Mouse (Mus musculus): ENCODE results near the gene Abhd2.

The Abhd2 gene

DNA sequence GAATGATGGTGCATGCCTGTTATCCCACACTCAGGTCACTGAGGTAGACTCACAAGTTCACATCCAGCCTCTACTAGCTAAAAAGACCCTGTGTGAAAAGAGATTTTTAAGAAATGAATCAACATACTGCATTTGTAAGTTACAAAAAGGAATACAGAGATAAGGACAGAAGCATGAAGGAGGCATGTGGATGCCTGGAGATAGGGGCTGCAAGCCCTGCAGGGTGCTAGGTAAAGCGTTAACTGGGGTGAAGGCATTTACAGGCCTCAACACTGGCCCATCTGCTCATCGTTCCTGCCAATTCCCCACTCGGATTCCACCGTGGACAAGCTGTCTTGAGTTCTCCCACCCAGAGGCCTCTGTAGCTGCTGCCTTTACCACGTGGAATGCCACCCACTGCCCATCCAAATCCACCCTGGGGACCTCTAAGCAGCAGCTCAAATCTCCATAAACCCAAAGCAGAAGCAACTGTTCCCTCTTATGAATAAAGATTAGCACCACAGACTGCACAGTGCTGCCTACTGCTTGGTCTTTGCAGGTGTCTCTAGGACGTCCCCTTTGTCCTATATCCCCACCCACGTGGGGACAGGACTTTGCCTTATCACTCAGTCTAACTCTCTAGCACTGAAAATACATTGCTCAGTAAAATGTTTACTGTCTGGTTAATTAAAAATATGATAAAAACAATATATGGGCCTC lies 5.2 kb upstream of the Abhd2 start:
- DNase-seq = peak; percentile 47

DNA sequence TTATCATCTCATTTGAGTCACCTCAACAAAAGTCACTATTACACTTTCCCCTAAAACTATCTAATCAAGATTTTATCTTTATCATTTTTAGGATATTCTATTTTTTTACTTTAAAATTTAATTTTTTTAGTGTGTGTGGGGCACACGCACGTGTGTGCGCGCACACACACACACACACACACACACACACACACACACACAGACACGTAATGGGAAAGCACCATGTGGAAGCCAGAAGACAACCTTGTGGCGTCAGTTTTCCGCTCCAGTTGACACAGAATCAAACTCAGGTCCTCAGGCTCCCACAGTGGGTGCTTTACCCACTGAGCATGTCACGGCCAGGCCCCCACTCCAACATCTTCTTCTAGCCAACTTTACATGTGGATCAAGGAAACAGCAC lies 4.1 kb upstream of the Abhd2 start:
- DNase-seq = no peak

DNA sequence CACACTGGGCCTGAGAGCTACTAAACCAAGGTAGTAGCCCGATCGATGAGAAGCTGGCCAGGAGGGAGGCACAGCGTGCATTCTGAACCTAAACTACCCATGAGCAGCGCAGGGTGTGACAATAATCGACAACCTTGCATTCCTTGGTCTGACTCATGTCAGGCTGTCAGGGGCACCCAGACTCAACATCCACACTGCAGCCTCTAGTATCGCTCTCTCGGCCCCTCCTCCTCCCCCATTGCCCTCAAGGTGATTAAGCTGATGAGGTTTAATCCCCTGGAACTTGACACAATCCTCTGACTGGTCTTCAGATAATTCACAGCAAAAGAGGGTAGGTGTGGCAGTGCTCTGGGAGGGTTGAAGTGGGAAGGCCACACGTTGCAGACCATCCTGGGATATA lies 3.6 kb upstream of the Abhd2 start:
- DNase-seq = peak; percentile 80

DNA sequence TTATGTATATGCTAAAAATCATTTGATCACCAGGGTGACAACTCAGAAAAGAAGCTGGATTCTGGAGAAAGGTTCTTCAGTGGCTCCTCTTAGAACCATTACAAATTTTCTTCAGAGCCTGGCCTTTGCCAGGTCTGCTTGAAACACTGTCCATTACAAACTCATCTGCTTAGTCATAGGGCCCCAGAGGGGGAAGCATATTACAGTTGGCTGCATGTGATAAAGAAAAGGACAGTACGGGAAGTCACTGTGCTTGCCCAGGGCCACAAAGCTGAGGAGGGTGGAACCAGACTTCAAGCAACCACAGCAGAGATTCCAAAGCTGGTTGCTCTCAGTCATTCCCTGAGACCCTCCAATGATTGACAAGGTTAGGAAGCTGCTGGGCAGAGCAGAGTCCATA lies 3.1 kb upstream of the Abhd2 start:
- DNase-seq = peak; percentile 82

DNA sequence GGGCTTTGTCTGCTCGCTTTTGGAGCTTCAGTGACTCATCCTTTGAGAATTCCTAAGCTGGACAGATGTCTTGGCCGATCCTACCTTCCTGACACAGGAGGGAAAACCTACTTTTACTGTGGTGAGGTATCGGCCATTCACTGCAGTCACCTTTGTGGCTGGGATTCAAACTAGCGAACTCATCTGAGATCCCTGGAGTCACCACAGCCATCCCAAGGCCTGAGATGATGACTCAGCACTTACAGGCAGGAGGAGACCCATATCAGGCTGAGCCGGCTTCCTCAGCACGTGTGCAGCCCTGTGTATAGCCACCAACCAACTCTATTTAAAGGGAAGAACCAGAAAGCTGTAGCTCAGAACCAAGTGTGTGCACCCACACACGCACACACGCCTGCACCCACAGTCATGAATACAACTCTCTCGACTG lies 2.0 kb upstream of the Abhd2 start:
- DNase-seq = peak; percentile 87

DNA sequence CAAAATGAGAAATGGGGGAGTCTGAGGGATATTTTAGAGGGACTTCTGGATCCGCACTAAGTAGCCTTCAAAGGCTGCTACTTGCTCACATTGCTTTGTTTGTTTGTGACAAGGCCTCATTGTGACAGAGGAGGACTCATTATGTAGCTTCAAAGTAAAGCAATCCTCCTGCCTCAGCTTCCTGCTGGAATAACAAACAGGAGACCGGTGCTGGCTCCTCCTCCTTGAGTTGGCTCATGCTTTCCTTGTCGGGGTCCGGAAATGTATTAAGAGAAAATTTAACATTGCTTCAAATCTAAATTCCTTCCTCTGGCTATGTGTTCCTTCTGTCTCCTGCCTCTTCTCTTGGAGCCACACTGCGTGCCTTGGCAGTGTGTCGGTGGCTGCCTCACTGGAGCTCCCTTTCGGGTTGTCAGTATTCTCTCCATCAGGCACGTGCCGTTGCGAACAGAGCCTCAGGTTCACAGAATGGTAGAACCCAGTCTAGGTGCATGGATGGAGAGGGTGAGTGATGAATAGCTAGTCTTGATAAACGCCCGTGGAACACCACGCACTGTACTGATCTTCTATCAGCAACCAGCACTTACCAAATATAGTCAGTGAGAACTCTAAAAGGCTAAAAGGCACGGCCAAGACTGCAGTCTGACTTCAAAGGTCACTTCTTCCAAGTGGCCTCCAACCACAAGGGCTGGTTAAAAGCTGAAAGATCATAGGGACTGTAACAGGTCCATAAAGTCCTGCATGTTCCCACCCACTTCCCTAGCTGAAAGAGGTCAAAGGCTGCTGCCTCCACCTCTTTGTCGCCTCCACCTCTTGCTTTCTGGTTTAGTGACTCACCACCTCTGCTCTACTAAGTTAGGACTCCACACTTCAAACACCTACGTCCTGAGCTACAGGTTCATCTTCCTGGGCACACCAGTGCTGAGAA lies 874 bp upstream of the Abhd2 start:
- peak; percentile 35 for DNase-seq

DNA sequence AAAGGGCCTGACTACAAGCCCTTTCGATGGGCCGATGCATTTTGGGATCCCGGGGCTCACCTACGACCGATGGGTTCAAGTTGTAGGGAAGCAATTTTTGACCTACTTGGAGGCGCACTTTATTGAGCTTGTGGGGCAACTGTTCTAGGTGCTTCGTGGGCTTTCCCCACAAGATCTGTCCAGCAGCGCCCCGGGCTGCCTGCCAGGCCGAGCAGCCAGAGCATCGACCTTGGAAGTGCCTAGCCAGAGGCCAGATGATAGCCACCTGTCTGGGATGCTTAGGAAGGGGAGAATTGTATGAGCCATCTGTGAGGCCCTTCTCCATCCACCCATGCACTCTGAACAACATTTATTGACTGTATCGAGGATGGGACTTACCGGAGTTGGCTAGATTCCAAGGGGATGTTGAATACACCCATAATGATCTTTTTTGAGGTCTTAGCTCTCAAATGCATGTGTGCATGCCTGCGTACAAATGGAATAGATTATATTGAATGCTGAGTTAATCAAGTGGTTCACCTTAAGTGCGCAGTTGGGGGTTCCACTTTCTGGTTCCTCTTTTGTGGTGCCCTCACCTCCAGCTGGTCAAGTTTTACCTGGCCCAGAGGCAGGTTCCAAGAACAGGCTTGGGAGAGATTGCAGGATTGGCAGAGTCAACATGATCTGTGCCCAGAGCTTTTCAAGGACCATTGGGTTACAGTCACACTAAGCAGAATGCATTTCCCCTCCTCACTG lies 906 bp downstream of the Abhd2 start:
- peak; percentile 43 for DNase-seq

DNA sequence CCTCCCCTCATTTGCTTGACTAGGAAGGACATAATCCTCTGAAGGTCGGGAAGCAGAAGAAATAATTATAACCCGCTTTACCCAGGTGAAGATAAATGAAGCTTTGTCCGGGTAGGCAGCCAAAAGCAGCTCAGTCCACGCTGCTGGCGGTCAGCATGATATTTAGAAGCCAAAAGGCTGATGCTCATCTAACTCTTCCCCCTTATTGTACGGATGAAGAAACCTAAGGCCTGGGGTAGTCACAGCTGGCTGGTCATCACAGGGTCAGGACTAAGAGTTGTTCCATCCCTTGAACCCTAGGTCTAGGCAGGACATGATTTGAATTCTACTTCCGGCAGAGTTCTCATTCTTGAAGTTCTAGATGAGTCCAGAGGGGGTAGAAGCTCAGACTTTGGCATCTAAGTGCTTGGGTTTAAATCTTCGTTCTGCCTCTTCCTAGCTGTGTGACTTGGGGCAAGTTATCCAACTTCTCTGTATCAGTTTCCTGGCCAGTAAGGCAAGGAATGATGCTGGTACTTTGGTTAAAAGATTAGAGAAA lies 1.5 kb downstream of the Abhd2 start:
- DNase-seq = no peak

DNA sequence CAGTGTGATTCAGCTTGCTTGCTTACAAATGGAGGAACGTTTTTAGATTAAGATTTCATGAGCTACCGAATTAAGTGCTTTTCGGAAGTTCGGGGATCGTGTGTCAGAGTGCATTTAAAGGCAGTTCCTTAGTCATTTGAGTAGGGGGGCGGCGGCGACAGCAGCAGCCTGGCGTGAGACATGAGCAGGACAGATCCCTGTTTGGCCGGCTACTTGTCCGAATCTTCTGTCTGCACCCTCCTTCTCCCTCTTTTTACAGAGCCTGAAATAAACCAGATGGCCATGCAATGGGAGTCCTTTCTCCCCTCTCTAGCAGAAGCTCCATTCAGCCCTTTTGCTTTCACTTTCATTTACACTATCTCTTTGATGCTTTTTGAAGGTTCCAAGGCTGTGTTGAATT lies 2.3 kb downstream of the Abhd2 start:
- no peak for DNase-seq

DNA sequence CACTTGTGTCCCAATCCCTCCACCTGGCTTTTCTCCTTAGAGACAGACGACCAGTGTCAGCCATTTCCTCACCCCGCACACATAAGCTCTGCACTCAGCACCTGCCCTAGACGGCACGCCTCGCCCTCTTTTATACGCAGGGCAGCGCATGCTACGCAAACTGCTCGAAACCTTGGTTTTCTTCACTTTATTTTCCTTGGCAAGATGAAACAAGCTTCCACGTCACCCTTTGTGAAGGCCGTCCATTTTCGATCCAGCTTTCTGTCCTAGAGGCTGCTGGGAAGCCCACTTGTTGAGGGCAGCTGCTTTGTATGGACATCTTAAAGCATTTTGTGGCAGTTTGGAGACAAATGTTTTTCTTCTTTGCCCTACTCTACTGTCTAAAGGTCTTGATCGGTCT lies 5.4 kb downstream of the Abhd2 start:
- no peak for DNase-seq

DNA sequence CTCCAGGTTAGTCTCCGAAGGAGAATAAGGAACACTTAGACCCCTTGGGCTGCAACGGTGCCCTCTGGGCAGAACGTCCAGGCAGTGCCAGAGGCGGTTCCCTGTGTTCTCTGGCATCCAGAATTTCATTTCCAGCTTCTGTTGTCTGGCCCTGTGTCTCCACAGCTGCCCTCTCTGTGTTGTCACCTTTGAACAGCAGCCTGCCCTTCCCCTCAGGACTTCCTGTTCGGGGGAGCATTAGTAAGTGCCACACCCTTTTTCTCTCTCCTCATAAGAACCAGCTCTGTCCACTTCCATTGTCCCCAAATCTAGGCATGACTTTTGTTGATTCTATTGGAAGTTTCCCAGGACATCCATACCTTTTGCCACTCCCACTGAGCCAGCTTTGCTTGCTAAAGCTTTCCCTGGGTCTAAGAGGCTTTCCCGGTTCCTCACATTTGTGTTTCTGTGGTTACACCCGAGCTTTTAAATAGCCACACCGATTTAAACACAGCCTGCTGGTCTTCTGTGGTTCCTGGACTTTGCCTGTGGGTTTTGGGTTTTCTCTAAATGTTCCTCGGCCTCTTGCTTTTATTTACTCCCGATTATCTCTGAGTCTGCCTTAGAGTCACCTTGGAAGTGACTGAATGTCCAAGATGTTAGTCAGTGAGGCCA lies 6.5 kb downstream of the Abhd2 start:
- DNase-seq = no peak

DNA sequence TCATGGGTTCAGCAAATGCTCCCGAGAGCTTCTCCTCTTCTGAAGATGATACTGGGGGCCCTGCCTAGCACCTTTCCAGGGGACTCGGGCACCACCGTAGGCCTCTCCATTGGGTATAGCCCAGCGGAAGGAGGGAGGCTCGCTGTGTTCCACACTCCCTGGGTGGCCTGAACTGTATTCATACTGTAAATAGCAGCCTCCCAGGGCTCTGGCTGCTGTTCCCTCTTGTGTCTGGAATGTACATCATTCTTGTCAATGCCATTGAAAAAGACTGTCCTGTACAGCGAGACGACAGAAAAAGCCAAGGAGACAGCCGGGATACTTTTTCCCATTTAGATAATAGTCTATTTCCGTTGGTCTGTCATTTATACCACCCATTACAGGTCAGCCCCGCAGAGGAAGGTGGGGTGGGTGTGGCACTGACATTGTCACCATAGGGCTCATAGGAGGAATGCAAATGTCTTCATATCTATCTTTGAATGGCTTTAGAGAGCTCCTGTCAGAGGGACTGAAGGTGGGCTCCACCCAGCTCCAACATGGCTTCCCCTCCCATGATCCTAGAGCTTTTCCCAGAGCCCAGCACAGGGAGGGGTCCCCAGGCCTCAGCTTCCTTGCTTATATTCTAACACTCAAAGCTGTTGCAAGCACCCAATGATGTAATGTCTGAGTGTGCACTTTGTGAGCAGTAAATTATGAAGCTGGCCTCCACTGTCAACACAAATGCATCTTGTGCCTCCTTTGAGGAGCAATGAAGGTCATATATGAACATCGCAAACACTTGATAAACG lies 10.1 kb downstream of the Abhd2 start:
- peak; percentile 64 for DNase-seq

DNA sequence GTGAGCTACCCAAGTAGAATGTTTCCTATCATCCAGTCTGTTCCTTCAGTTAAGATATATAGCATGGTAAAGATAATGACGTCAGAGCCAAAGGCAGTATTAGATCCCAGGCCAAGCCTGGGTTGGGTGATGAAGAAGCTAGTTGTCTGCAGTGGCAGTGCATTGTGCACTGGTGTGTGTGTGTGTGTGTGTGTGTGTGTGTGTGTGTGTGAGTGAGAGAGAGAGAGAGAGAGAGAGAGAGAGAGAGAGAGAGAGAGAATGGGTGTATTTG lies 10.6 kb downstream of the Abhd2 start:
- peak; percentile 31 for DNase-seq

DNA sequence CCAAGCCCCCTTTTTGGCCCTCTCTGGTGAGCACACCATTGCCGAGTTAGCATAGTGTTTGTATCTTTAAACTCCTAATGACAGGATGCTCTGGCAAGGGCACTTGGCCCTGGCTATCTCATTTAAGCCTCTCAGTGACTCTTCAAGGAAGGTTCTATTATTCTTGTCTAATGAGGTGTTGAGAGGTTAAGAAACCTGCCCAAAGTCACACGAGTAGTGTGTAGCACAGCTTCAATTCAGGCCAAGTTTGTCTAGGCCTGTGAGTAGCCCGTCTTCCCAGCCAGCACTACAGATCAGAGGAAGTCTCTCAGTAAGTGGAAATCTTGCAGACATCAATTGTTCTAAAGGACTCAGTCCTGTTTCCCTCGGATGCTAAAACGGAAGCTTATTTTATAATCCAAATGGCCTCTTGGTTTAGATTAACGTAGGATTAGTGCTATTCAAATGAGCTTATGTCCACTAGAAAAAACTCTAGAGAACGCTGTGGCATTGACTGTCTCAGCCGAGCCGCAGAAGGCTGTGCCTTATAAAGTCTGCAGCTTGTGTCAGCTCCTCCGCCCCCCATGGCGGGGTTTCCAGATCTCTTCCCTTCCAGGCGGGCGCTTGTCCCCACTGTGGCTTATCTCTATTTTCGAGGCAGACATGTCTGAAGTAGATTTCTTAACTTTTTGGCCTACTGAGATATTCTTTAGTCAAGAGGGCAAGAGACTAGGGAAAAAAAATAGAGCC lies 11.3 kb downstream of the Abhd2 start:
- peak; percentile 83 for DNase-seq

DNA sequence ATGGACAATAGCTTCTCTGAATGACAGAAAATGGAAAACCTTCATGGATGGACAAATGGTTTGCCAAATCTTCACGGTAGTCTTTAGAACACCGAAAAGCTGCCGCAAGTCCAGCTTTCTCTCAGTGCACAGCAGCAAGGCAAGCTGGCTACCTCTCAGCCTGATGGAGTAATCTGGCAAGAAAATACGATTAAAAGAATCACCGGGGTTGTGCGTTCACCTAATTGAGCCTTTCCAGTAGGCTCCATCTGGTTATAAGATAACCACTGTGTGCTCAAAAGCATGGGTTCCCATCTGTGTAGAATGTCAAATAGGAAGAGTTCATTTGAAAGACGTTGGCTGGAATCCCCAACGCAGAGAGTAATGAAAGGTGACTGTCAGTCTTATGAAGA lies 11.9 kb downstream of the Abhd2 start:
- DNase-seq = no peak

DNA sequence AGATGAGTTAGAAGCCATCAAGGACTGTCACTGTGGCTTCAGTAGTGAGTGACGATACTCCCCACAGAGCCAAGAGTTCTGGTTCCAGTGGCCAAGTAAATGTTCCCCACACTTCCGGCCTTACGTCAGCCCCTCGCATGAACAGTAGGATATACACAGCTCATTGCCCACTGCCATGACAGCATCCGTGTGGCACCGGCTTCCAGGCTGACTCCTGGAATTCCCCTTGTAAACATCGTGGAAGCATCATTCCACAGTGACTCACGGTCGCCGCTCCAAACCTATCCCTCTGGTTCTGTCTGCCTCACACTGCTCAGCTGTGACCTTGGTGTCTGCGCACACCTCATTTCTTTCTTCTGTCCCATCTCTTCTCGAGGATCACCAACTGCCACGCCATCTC lies 12.4 kb downstream of the Abhd2 start:
- DNase-seq = no peak

DNA sequence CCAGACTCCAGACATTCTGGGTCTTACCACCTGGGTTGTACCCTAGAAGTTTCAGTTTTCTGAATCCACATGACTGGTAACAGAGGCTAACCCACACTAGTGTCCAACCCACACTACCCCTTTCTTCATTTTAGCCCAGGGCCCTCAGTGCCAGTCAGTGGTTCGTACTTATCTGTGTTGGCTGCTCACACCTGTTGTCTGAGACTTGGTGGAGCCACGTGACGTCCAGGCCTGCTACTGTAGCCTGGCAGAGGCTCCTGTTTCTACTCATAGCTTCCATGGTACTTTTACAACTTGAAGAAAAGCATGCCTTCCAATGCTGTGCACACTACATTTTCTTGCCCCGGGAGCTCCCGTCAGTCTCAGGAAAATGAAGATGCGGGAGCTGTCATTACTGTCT lies 14.2 kb downstream of the Abhd2 start:
- DNase-seq = peak; percentile 45

DNA sequence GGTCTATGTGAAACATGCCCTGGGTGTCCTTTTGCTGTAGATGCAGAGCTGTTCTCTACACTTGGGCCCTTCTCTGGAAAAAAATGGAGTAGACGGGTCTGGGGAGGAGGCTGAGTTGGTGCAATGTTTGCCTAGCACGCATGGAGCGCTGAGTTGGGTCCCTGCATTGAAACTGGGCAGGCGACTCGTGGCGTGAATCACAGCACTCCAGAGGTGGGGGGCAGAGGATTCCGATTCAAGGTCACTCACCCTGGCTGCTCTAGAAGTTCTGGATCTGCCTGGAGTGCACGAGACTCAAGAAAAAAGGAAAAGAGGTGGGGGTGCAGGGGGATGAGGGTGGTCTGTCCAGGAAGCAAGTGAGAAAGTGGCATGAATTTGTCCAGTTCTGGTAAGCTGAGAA lies 14.9 kb downstream of the Abhd2 start:
- DNase-seq = no peak

DNA sequence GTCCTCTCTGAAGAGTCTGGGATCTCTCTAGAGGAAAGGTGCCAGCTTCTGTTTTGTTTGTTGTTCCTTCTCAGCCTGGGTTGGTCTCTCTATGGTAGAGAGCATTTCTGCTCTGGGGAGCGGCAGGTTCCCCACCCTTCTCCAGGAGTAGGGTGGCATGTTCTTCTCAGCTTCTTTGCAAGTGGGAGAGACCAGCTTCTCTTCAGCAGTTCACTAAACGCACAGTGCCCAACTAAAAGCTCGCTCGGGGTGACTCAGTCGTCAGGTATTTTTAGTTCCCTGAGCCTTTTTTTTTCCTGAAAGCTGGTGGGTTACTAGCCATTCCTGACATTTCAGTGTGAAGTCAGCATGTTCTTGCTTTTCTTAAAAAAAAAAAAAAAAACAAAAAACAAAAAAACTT lies 15.4 kb downstream of the Abhd2 start:
- no peak for DNase-seq

DNA sequence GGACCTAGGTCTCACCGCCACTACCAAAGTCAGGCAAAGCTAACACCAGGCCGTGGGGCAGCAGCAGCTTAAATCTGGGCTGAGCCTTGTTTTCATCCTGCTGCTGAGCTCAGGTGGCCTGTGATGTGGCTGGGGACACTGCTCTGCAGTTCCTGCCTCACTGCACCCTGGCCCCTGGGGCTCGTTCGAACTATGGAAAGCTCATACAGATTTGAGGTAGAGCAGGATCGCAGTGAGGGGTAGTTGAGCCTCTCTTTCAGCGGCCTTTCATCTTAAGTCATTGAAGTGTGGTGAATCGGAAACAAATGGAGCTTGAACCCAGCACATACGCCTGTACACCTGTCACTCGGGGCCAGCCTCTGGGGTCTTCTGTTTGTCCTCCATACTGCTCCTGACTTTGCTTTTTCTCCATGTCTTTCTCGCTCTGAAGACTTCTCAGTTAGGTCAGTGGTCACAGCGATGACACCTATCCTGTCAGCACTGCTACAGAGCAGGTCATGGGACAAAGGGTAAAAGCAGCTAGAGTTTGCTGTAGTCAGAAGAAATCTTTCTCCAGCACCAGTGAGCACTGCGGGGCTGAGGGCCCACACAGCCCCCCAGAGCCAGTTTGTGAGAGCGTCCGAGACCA lies 20.7 kb downstream of the Abhd2 start:
- no peak for DNase-seq

DNA sequence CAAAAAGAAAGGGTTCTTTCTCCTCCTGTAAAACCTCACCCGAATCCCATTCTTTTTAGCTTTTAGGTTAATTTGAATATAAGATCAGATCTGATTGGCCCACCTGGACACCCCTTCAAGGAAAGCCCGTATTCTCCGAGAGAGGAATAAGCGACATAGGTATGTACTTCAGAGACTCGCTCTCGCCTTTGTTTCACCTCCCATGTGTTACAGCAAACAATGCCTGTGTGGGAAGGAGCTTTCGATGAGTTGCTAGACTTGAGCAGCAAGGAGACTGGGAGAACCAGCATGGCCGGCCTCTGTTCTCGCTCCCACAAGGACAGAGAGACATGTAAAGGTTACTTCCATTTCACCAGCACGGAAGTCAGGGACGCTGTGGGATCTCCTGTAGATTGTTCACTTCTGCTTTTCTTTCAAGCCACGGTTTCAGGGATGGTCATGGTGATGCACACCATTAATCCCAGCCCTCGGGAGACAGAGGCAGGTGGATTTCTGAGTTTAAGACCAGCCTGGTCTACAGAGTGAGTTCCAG lies 21.5 kb downstream of the Abhd2 start:
- DNase-seq = no peak

Data from liver (tissue).